Mouse (Mus musculus) bone marrow, adult 2 months (tissue): ENCODE data around the gene Lypd6.

Experiments used
- CTCF ChIP-seq: fragments of 200-500 bp; IDR thresholded peaks from 2 replicates; pipeline ENCODE4 v1.5.1; 2011; ENCODE audit warnings: low read length, control low read depth; ENCODE audit not compliant: control insufficient read depth, insufficient read depth
- POLR2A ChIP-seq: fragments of 200-500 bp; IDR thresholded peaks from 2 replicates; pipeline ENCODE4 v1.6.1; 2011; ENCODE audit warnings: low read depth, mild to moderate bottlenecking, control low read depth, low read length, borderline replicate concordance; ENCODE audit not compliant: control insufficient read depth

DNA sequence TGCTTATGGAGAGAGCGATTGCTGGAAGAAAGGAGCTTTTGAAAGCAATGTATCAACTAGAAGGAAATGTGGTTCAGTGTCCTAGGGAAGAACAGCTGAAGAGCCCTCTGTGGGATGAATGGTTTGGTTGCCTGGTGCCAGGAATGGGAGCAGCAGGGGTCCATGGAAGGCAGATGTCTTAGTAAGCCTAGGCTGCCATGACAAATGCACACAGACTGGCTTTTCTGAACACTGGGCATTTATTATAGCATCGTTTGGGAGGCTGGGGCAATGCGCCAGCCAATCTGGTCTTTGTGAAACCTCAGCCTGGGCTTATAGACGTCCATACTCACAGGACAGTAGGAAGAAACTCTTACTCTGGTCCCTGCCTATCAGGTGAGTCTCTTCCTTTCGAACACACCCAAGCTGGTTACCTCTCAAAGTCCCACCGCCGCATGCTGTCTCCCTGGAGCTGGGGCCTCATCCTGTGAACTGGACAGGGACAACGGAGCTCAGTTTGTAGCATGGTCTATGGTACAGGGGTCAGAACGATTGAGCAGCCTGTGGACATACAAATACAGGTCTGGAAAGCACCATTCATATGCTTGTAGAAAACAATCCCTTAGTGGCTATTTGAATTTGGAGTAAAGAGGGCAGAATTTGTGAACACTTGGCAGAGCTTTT lies 61.4 kb downstream of the Lypd6 start:
- TF ChIP-seq CTCF (no peak), POLR2A (no peak)
